8 mouse cellular contexts compared by ENCODE assay signal in the genomic region with DNA sequence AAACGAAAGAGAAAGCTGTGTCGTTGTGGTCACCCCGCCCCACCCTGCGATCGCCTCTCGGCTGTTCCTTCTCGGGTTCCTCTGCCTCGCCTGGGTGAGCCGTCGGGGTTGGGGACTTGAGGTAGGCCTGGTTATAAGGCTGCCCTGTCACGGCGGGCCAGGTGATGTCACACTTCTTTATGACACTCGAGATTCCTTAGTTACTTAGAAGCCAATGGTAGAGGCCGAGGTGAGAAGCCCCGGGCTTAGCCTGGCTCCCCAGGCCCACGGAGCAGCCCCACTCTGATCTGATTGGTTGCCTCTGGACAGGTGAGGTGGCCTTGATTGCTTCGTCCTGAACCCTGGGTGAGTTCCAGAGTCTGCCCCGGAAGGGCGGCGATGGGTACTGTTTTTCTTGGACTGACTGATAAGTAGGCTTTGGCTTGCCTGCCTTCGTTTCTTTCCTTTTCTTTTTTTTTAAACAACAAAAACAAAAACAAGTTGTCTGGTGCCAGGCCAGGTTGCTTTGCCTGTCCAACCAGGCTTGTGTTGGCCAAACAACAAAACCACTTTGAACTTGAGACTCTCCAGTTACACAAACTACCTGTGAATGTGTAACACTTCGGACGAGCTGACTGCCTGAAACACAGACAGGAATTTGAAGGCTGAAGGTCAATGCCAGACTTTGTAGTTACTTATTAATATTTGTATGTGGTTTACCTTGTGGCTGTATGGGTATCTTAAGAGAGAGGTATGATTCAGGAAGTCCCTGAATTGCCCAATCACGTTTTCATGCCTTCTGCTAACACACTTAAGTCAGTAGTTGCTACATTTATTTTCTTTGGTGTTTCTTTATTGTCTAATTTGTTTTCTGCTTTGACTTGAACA. TPM values are rescaled to one million over a fixed set of nuclear protein-coding genes. Genes with fewer than 3 reads are reported as not detected.
DNase-seq lines count a peak whose midpoint lies in the region; ATAC-seq and TF ChIP-seq lines count a peak whose summit lies in the region.

No protein-coding gene starts in this region.

- under 1% methylated on average over 24 of the region's 24 CpGs for WGBS in lung, adult 2 months
- 12% methylated on average over 23 of the region's 24 CpGs for WGBS in neural tube, embryonic 15.5 days

- no peaks in the 10 kb centered on the region for H3K27me3 ChIP-seq in neural tube, embryonic 15.5 days (replicated peaks)

- H3K36me3 ChIP-seq in neural tube, embryonic 15.5 days, result no peaks in the 10 kb centered on the region

- intact Hi-C loops in left cerebral cortex, postnatal 4 days (cut with DNase I), result no loop called here

- ATAC-seq in granulocyte monocyte progenitor cell, adult 5-6 weeks (replicated peaks; ENCODE audit: poor library complexity, severe bottlenecking), result peak; percentile 26
- peak; percentile 45; the same call in 1 of the 2 replicates for ATAC-seq in neural tube, embryonic 15.5 days (ENCODE audit: low FRiP score)

- H3K4me1 ChIP-seq in lung, adult 2 months (ENCODE audit: control insufficient read depth, insufficient read depth, low read length), result peaks cover 23% of the 10 kb centered on the region
- H3K4me1 ChIP-seq in neural tube, embryonic 15.5 days, result peaks cover 48% of the 10 kb centered on the region

- peak overlapping the region; percentile 97 for H3K4me3 ChIP-seq in lung, adult 2 months (replicated peaks; ENCODE audit: extremely low read depth, low read depth, low read length)
- peak overlapping the region; percentile 88 for H3K4me3 ChIP-seq in neural tube, embryonic 15.5 days (replicated peaks)

- peak overlapping the region; percentile 90 for H3K4me2 ChIP-seq in neural tube, embryonic 15.5 days

- TF ChIP-seq CTCF in lung, adult 2 months (IDR thresholded peaks at IDR 0.05; ENCODE audit: insufficient read depth, low read length), result no peak

- H3K9me3 ChIP-seq in neural tube, embryonic 15.5 days (replicated peaks), result no peaks in the 10 kb centered on the region

- DNase-seq in kidney, adult 11 months, result peak; percentile 96
- no peak for DNase-seq in kidney, postnatal 4 days
- DNase-seq in c-Kit-negative CD71-positive TER-119-positive erythroid progenitor cells, embryonic 14.5 days (ENCODE audit: low read depth, low spot score), result peak; percentile 65
- peak; percentile 89 for DNase-seq in kidney, adult 18-20 months
- DNase-seq in lung, adult 2 months, result peak; percentile 80
- DNase-seq in left cerebral cortex, postnatal 4 days, result no peak

- H3K27ac ChIP-seq in neural tube, embryonic 15.5 days (replicated peaks), result peak overlapping the region; percentile 98

- peak overlapping the region; percentile 84 for H3K9ac ChIP-seq in neural tube, embryonic 15.5 days (replicated peaks)

- TF ChIP-seq POLR2A in lung, adult 2 months (IDR thresholded peaks at IDR 0.05; ENCODE audit: borderline replicate concordance, extremely low read depth, low read depth, low read length), result 0 out of 2 replicates have a peak, but pooled peaks have one; percentile 10

RNA-seq across cellular contexts. Expression of a gene that starts 0.9 kb away (rescaled TPM):
- total RNA-seq in granulocyte monocyte progenitor cell, adult 5-6 weeks (2014; fragmentation: Nextera tagmentation), result 383 and 409 TPM in 2 replicates
- total RNA-seq in granulocyte monocyte progenitor cell, adult 5-6 weeks (2017), result 163 and 164 TPM in 2 replicates
- 1,026 and 1,059 TPM in 2 replicates for polyA plus RNA-seq in lung, adult 2 months (2012; rRNA removed)
- 289 and 350 TPM in 2 replicates for polyA plus RNA-seq in neural tube, embryonic 15.5 days (2015; fragmentation: Nextera tagmentation; extraction: Ambion mirVana)
- 100 to 1,000 TPM; 238 to 247 TPM for total RNA-seq in left cerebral cortex, postnatal 4 days (2021)

RNA-seq across cellular contexts. Expression of a gene that starts 23.3 kb away (rescaled TPM):
- total RNA-seq in granulocyte monocyte progenitor cell, adult 5-6 weeks (2014; fragmentation: Nextera tagmentation), result 18.0 and 22.5 TPM in 2 replicates
- 20.7 and 23.8 TPM in 2 replicates for total RNA-seq in granulocyte monocyte progenitor cell, adult 5-6 weeks (2017)
- 53.4 and 58.9 TPM in 2 replicates for polyA plus RNA-seq in lung, adult 2 months (2012; rRNA removed)
- polyA plus RNA-seq in neural tube, embryonic 15.5 days (2015; fragmentation: Nextera tagmentation; extraction: Ambion mirVana), result 7.9 and 11.9 TPM in 2 replicates
- 10 to 100 TPM; 23.2 to 24.0 TPM for total RNA-seq in left cerebral cortex, postnatal 4 days (2021)

Comparison
In these comparisons a context has a peak if more than half of its experiments do, and no peak if none do; other contexts are left out.
1. DNase-seq: peak in kidney, adult 11 months (single experiment), c-Kit-negative CD71-positive TER-119-positive erythroid progenitor cells, embryonic 14.5 days (single experiment), kidney, adult 18-20 months (single experiment) and lung, adult 2 months (single experiment); none in kidney, postnatal 4 days (0 of 2) and left cerebral cortex, postnatal 4 days (single experiment).